Mouse (Mus musculus): ENCODE data around the gene Mfap1a.
"Not testable (repeated sequence)": the region's sequence is repeated elsewhere in the genome, so short reads cannot be mapped to it uniquely, and the experiment has no call there.

The Mfap1a gene

GRCm38 (mm10) chr2:121474180-121474535 is 32.3 kb downstream of the Mfap1a start:
- DNase-seq, result peak in 1 of 2 experiments; percentile 15

DNA sequence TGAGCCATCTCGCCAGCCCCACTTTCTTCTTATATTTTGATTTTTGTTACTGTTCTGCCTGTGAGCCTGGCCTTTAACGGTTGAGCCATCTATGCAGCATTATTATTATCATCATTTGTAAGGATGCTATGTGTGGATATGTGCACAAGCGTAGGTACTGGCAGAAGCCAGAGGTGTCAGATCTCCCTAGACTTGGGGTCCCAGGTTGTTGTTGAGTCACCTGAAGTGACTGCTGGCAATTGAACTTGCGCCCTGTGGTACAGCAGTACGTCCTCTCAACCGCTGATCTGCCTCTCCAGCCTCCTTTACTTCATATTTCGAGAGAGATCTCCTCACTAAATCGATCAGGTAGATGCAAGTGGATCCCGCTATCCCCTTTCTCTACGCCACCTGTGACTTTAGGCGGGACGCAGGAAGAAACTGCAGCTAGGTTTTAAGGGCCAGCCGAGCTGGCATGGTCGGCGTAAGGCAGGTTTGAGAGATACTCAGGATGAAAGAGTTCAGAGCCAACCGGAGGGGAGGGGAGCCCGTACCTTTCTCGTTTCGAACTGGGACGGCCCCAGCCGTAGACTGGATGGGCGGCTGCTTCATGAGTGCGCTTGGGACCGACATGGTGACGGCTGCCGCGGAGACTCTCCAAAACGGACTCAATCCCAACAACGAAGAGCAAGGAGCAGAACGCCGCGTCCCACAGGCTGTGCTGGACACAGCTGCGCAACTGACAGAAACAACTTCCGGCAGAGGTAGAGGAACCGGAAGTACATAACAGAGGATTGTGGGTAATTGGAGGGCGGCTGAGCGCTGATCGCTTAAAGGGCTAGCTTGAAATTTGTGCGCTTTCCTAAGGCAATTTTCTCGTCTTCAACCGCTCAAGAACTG is 32.9 kb downstream of the Mfap1a start, which contains the start of gene Mfap1b:
TSS of gene Mfap1b (minus strand) at position 767 of the 879 bp plus-strand sequence.
- DNase-seq, result peak; percentile 80 to 83

- DNase-seq, result not testable (repeated sequence)
These were observed 33.7 kb downstream of the Mfap1a start for GRCm38 (mm10) chr2:121472783-121473182.

- not testable (repeated sequence) for DNase-seq
These were observed 37.5 kb downstream of the Mfap1a start for GRCm38 (mm10) chr2:121468982-121469381.

- no peak for DNase-seq
These were observed 46.4 kb downstream of the Mfap1a start for GRCm38 (mm10) chr2:121460071-121460470.

DNA sequence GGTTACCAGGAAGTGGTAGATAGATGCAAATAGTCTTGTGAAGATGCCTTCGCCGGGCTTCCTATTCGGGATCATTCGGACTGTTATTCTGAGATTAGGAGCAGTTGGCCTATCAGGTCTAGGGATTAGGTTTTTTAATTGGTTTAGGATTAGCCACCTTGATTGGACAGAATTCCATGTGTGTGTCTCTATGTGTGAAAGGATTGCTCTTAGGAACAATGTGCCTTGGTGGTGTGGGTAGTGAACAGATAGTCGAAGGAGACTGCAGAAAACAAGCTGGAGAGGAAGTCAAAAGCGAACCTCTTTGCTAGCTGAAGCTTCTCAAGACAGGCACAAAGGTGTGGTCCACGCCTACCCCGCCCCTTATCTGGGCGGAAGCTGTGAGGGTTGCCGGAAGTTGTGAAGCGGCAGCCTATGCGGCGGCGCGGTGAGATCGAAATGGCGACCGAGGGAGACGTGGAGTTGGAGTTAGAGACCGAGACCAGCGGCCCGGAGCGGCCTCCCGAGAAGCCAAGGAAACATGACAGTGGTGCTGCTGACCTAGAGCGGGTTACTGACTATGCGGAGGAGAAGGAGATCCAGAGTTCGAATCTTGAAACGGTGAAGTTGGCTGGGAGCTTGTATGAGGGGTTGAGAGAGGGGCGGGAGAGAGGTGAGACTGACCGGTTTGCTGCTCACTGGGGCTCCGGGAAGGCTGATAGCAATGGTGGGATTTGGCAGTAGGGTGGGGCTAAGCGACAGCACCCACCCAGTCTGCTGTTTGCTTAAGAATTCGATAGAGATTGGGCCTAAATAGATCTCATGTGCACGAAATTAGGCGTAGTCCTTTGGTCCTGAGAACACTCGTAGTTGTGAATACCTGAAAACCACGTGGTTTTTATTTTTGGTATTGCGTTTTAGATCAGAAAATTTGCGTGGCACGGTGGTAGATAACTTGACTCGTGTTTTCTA is 49.5 kb downstream of the Mfap1a start, which contains the start of gene Serinc4:
TSS of gene Serinc4 (minus strand) at position 90 of the 951 bp plus-strand sequence.
- peak; percentile 75 to 77 for DNase-seq

GRCm38 (mm10) chr2:121455534-121455933 is 50.9 kb downstream of the Mfap1a start:
- DNase-seq, result no peak

- no peak for DNase-seq
These were observed 52.5 kb downstream of the Mfap1a start for GRCm38 (mm10) chr2:121453917-121454316.

DNA sequence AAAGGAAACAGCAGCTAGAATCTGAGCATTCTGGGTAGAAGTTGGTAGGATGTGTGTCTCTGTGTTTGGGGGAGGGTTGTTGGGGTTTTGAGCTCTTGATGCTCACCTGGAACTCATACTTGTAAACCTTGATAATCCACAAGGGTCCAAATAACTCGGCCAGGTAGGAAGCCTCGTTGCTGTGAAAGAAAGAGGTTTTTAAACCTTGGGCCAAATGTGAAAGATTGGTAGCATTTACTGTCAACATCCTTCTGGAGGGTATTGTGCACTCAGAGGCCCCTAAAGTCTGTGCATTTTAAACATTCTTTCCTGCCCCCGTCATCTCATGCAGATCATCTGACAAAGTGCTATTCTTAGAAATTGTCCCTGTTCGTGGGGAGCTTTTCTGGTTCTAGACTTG is 53.5 kb downstream of the Mfap1a start, which contains the start of gene Hypk:
TSS of gene Hypk (plus strand) at position 301 of the 400 bp plus-strand sequence.
- no peak for DNase-seq

DNA sequence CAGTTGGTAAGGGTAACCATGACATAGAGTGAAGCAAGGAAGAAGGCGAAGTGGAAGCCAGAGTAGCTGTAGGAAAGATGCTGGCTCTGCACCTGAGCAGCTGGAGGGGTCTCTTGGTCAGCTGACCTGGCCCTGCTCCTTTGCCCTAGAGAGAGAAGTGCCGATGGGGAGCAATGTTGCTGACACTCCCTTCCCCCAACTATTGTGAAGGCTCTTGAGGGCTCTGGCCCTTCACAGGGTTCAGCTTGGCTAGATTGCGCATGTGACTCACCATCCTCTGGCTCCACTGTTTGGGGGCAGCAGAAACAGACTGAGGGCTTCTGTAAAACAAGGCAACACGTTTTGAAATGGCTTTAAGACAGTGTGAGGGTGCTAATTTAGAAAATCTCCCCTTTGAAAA is 54.1 kb downstream of the Mfap1a start:
- no peak for DNase-seq

- DNase-seq, result no peak
These were observed 56.4 kb downstream of the Mfap1a start for GRCm38 (mm10) chr2:121450093-121450492.

- no peak for DNase-seq
These were observed 56.9 kb downstream of the Mfap1a start for GRCm38 (mm10) chr2:121449545-121450011.

- DNase-seq, result peak; percentile 95 to 99
These were observed 57.5 kb downstream of the Mfap1a start, which contains the start of gene Serf2 for GRCm38 (mm10) chr2:121448739-121449535. Gene Serf2, plus strand, starts transcription at chr2:121449195.

GRCm38 (mm10) chr2:121448136-121448535 is 58.3 kb downstream of the Mfap1a start:
- DNase-seq, result peak in 1 of 2 experiments; percentile 16

DNA sequence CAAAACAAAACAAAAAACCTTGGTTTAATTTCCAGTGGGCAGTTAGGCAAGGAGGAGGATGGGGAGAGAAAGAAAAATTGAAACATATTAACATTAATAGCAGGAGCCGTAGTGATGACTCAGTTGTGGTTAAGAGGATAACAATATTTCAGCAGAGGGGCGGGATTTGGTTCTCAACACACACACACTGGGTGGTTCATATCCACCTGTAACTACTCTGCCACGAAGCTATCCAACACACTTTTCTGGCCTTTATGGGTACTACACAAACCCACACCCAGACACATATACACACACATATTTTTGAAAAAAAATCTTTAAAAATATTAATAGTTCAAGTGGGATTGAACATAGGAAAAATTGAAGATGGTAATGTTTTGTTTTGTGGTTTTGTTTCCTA is 59.5 kb downstream of the Mfap1a start:
- DNase-seq, result no peak

GRCm38 (mm10) chr2:121446506-121446905 is 60.0 kb downstream of the Mfap1a start:
- DNase-seq, result no peak

GRCm38 (mm10) chr2:121445117-121445516 is 61.3 kb downstream of the Mfap1a start:
- DNase-seq, result no peak

DNA sequence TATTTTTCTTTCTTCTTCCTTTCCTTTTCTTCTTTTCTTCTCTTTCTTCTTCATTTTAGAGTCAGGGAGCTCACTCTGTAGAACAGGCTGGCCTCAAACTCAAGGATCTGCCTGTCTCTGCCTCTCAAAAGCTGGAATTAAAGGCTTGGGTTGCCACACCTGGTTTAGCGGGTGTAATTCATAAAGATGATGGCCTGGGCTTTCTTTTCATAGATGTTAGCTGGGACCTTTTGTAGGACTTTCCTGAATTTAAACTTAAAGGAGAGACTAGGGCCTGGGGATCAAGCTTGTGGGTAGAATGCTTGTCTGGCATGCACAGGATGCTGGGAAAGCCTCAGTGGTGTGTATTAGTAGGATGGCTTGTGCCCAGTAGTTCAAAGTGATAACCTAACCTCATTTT is 62.3 kb downstream of the Mfap1a start, which contains the start of gene Ell3:
TSS of gene Ell3 (minus strand) at position 101 of the 400 bp plus-strand sequence.
- DNase-seq, result no peak

- no peak for DNase-seq
These were observed 63.5 kb downstream of the Mfap1a start for GRCm38 (mm10) chr2:121443068-121443349.

GRCm38 (mm10) chr2:121442259-121443067 is 64.0 kb downstream of the Mfap1a start:
- DNase-seq, result peak; percentile 53 to 60
